Mouse (Mus musculus) olfactory bulb, adult 2 months (tissue): ENCODE measurements around the gene Ptges2. TPM values are rescaled to one million over a fixed set of nuclear protein-coding genes. Genes with fewer than 3 reads are reported as not detected.

Source experiments
- H3K27ac ChIP-seq: fragments of 200-500 bp; 2 replicates; pipeline ENCODE4 v1.5.1; 2012; ENCODE audit warnings: low read depth, low read length; ENCODE audit not compliant: insufficient read depth
- H3K4me1 ChIP-seq: fragments of 200-500 bp; 2 replicates; pipeline ENCODE4 v1.6.1; 2012; ENCODE audit warnings: low read length; ENCODE audit not compliant: control insufficient read depth, insufficient read depth
- H3K4me3 ChIP-seq: fragments of 200-500 bp; 2 replicates; pipeline ENCODE4 v1.5.1; 2012; ENCODE audit warnings: mild to moderate bottlenecking, low read depth, low read length, moderate library complexity; ENCODE audit not compliant: insufficient read depth
- CTCF ChIP-seq: fragments of 200-500 bp; IDR thresholded peaks from 2 replicates; pipeline ENCODE4 v1.5.1; 2012; ENCODE audit warnings: low read depth, mild to moderate bottlenecking, low read length, moderate library complexity; ENCODE audit not compliant: insufficient read depth
- POLR2A ChIP-seq: fragments of 200-500 bp; IDR thresholded peaks from 2 replicates; pipeline ENCODE4 v1.6.1; 2012; ENCODE audit warnings: mild to moderate bottlenecking, low read depth, low read length, moderate library complexity; ENCODE audit not compliant: insufficient read depth
- WGBS: fragments of 180-500 bp; shearing (Covaris S2); methylation state at CpG from one replicate; pipeline ENCODE4 v1.1.7; 2018; 5-methylcytosine and 5-hydroxymethylcytosine counted together
- polyA plus RNA-seq: library from polyadenylated mRNA; stranded (reverse); fragments of >200 nt; gene quantifications from 2 replicates; pipeline ENCODE4 v1.2.4, GENCODE M21; 2012; ENCODE audit warnings: low replicate concordance; ENCODE audit not compliant: missing spikeins, insufficient read depth, insufficient read length

Gene Ptges2
- polyA plus RNA-seq, 1 experiment, result not detected

DNA sequence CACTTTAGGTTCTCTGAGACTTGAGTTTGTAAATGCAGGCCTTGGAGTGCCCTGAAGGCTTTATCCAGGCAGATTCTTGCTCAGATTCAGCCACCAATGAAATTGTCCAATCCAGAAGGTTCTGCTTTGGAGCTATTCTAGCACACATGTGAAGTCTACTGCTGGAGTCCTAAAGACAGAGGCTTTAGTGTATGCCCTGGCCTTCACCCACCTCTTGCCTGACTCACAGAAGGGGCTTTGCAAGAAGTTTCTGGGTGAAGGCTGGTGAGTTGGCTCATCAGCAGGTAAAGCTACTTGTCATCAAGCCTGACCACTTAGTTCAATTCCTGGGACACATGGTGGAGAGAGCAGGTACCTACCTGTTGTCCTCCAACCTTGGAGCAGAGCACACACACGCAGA lies 30.4 kb downstream of the Ptges2 start:
- peaks cover 32% of the 10 kb centered on the region for H3K4me1 ChIP-seq
- no peak overlapping the region for H3K27ac ChIP-seq
- 87% methylated on average over 1 of the region's 1 CpGs for WGBS
- TF ChIP-seq POLR2A (no peak), CTCF (no peak)
- H3K4me3 ChIP-seq, result no peak overlapping the region

GRCm38 (mm10) chr2:32427720-32428119 lies 32.0 kb downstream of the Ptges2 start:
- TF ChIP-seq CTCF (no peak), POLR2A (no peak)
- 34% methylated on average over 5 of the region's 5 CpGs for whole genome bisulfite sequencing
- H3K4me3 ChIP-seq, result no peak overlapping the region
- peaks cover 29% of the 10 kb centered on the region for H3K4me1 ChIP-seq
- H3K27ac ChIP-seq, result peak overlapping the region; percentile 35

GRCm38 (mm10) chr2:32428262-32428722 lies 32.6 kb downstream of the Ptges2 start:
- Histone ChIP-seq H3K4me3 (peak overlapping the region; percentile 27), H3K4me1 (peaks cover 26% of the 10 kb centered on the region), H3K27ac (peak overlapping the region; percentile 80)
- TF ChIP-seq CTCF, result no peak
- no peak for TF ChIP-seq POLR2A
- 9% methylated on average over 8 of the region's 8 CpGs for WGBS

DNA sequence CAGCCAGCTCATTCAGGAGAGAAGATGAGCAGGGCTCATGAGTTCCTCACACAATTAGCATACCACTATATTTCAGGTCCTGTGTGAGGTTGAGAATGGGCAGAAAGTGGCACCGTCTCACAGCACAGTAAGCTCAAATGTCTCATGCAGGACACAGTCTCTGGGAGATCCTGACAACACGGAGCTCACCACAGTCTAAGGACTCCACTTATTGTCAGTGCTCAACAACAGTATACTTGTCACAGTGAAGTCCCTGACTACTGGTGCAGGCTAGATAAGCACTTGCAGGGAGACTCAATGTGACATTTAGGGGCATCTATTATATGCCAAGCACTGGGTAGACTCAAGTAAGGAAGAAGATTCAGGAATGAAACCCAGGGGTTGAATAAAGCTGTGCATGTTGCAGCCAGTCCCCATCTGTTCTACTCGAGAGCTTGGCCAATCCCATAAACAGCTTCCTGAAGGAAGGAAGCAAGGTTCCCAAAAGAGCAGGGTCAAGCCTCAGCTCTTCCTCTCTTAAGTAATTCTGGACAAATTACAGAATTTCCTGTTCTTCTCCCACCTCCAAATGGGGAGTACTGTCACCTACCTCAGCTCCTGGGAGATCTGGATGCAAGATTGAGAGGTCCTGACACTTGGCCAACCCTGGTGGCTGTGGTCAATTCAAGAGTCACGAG lies 33.7 kb downstream of the Ptges2 start:
- WGBS, result 21% methylated on average over 4 of the region's 4 CpGs
- TF ChIP-seq POLR2A, result no peak
- TF ChIP-seq CTCF, result no peak
- H3K27ac ChIP-seq, result peak overlapping the region; percentile 80
- peak overlapping the region; percentile 28; the same call in 1 of the 2 replicates for H3K4me3 ChIP-seq
- peaks cover 20% of the 10 kb centered on the region for H3K4me1 ChIP-seq

GRCm38 (mm10) chr2:32430701-32431676 lies 35.3 kb downstream of the Ptges2 start:
- TF ChIP-seq POLR2A (0 out of 2 replicates have a peak, but pooled peaks have one; percentile 34), CTCF (no peak)
- 2% methylated on average over 18 of the region's 18 CpGs for WGBS
- H3K27ac ChIP-seq, result peak overlapping the region; percentile 87
- H3K4me1 ChIP-seq, result peaks cover 17% of the 10 kb centered on the region
- H3K4me3 ChIP-seq, result peak overlapping the region; percentile 62

GRCm38 (mm10) chr2:32436686-32437372 lies 41.1 kb downstream of the Ptges2 start:
- WGBS, result 27% methylated on average over 3 of the region's 3 CpGs
- no peak overlapping the region for H3K4me3 ChIP-seq
- TF ChIP-seq POLR2A (no peak), CTCF (no peak)
- peaks cover 10% of the 10 kb centered on the region for H3K4me1 ChIP-seq
- H3K27ac ChIP-seq, result no peak overlapping the region

DNA sequence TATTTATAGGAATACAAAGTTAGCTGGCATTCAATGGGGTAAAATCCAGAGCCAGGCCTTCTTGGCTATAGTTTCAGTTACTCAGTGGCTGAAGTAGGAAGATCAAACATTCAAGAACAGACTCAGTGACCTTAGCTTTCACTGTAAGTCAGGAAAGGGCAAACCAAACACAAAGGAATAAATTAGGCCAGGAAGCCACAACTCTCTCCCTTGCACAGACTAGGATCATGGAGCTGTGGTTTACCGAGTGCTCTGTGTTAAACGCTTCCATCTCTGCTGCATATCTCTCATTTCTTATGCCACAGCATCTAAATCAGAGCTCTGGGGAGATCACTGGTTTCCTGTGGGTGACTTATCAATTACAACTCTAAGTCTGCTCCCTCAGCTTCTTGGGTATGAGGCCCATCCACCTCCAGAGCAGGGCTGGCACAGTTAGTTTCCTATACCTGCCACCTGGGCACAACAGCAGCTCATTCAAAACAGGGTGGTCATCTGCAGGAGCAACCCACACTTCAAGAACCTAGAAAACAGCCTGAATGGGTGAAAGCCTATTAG lies 42.0 kb downstream of the Ptges2 start:
- WGBS, result 48% methylated on average over 2 of the region's 2 CpGs
- Histone ChIP-seq H3K4me1 (peaks cover 10% of the 10 kb centered on the region), H3K27ac (no peak overlapping the region), H3K4me3 (no peak overlapping the region)
- TF ChIP-seq POLR2A (no peak), CTCF (no peak)

DNA sequence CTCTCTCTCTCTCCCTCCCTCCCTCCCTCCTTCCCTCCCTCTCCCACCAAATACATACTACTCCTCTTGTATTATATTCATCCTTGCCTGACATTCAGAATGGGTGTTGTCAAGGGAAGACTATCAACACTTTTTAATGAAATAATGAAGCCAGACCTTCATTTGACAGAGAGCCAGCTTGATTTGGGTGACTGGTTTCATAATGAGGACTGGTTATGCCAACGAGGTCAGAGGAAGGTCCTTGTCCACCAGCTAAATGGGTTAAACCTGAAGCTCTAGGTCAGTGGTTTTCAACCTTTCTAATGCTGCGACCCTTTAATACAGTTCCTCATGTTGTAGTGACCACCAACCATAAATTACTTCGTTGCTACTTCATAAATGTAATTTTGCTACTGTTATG lies 43.0 kb downstream of the Ptges2 start:
- Histone ChIP-seq H3K4me3 (no peak overlapping the region), H3K4me1 (peaks cover 10% of the 10 kb centered on the region), H3K27ac (no peak overlapping the region)
- no peak for TF ChIP-seq POLR2A
- no peak for TF ChIP-seq CTCF
- 65% methylated on average over 3 of the region's 3 CpGs for WGBS

DNA sequence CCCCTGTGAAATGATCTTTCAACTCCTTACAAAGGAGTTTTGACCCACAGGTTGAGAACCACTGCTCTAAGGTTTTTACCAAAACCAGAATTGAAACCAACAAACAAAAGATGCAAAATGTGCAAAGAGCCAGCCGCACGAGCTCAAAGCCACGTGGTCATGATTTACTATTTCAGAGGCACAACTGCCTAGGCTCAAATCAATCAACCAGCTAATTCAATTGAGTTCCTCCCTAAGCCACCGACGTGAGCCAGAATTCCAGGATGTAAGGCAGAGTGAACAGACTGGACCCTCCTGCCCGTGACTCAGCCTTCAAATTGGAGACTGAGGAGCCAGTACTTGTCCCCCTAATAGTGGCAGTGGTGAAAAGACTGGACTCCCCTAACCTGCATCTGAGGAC lies 43.5 kb downstream of the Ptges2 start:
- WGBS, result 37% methylated on average over 6 of the region's 6 CpGs
- TF ChIP-seq CTCF (no peak), POLR2A (no peak)
- Histone ChIP-seq H3K27ac (no peak overlapping the region), H3K4me1 (peaks cover 10% of the 10 kb centered on the region), H3K4me3 (no peak overlapping the region)
